Mouse (Mus musculus) skeletal muscle tissue, adult 2 months (tissue): Measurements from ENCODE around the gene Cryga.

Experiments used
- DNase-seq: peaks from one replicate; pipeline ENCODE4 v3.0.0-alpha.2; 2012; ENCODE audit warnings: low read depth, low spot score

Cryga gene

DNA sequence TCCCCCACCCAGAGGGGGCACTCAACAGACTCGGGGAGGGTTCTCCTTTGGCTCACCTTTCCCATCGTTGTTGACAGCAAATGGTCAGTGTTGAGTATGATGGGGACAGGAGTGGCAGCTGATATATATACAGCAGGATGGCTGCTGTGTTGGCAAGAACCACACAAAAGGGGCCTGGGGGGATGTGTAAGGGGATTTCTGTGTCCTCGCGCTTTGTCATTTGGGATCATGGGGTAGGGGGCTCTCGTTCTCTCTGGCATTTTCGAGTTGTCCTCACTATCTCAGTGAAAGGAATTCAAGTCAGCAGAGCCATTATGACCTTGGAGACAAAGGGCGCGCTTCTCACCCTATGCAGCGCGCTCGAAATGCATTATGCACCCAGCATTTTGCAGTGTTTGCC, at the start of gene Cryga:
Cryga (minus strand) TSS at position 101 of the 400 bp plus-strand sequence.
- DNase-seq = no peak

DNA sequence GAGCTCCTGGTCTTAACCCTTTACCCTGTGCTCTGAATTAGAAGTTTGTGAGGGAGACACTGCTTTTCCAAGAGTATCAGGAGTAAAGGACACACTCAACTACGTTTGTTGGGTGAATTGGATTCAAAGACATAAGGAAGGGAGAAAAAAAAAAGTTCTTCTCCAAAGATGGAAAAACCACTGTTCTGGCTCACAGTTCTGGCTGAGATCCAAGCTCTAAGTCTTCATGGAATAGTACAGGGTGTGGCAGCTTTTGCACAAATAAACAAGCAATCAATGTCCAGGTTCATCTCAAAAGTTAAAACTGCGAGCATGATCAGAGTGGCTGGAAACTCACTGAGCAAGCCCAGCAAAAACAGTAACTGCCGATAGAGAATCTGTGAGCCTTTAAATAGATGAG, 44.8 kb upstream of the Cryga start:
- DNase-seq = no peak

DNA sequence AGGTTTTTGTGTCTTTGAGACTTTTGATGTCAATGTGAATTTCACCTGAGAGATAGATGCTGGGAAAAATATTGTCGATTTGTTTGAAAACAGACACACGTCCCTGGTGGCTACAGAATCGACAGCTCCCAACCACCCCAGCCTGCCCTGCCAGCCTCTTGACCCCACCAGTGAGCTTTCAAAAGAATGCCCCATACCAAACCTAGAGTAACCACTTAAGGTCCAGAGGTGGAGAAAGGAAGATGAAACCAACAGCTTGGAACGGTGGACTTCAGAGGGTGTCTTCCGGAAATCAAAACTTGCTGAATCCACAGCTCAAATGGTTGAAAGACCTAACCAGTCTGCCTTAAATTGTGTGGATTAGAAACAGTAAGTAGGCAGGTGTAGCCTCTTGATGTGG, 44.2 kb upstream of the Cryga start:
- no peak for DNase-seq

DNA sequence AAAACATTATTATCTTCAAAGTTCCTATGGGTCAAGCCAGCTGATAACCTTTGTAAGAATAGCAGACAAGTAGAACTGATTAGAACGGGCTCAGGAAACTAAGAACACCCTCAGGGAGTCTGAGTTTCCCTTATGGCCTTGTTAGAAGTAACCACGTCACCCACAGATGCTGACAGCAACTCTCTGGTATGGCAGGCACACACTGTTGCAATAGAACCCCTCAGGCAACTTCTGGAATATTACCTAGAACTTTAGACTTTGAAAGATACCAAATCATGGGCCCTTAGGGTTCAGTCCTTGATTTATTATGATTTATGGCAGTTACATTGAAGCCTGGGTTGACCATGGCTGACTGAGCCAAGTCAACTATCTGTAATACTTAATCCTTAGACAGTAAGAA, 43.4 kb upstream of the Cryga start:
- DNase-seq = no peak

DNA sequence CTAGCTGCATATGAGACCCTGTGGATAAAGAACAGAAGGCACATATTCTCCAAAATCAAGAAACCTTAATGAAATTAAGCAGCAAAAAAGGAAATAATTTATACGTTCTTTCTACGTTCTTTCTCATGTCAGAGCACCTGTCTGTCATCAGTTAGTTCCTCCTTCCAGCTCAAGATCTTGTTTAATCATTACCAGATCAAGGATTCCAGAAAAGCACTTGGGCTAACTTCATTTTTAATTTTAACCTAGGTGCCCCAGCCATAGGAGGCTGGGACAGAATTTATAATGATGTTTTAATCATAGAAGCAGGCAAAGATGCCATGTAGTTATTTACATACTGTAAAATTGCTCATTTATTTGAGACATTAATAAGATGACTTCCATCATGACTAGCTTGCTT, 41.6 kb upstream of the Cryga start:
- DNase-seq = no peak

DNA sequence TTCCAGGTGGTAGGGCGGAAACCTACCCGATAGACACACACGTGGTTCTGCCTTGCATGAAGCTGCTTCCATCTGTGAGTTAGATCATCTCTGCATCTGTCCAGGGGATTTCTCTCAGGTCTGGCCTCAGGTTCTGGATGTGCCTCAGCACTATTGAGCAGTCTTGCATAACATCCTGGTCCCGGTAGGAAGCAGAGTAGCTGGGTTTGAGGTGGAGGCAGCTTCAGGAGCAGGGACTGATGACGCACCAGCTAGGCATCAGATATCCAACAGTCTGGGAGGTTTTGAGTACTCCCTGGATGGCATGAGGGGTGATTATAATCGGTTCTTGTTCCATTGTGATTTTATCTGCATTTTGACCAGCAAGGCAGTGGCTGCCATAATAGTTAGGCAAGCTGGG, 34.4 kb upstream of the Cryga start:
- DNase-seq = no peak

DNA sequence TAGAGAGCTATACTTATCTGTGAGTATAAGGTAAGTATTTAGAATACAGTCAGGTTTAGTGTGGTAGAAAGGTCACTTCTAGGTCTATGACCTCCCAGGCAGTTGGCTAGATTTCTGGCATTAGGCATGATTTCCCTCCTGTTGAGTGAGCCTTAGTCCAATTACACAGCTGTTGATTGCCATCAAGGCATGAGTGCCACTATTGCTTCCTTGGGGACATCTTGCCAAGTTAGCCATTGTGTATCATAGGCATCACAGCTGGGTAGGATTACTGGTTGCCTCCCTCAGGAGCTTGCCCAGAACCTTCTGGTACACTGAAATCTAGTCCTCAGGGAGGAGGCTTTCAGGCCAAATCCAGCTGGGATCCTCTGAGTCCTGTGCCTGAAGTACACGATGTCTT, 29.7 kb upstream of the Cryga start:
- no peak for DNase-seq

DNA sequence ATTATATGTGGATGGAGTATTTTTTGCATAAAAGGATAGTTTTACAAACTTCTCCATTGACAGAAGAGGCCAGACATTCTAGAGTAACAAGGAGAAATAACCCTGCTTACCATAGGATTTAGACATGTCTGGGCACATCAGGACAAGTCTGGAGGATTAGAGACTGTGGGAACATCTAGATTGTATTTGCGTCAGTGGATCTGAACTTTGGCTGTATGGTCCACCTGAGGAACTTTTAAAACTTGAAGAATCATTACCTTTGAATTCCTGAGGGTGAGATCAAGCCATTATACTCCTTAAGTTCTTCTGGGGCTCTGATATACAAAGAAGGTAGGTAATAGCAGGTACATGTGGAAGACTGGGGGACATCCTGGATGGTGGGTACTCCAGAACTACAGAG, 28.5 kb upstream of the Cryga start:
- no peak for DNase-seq

DNA sequence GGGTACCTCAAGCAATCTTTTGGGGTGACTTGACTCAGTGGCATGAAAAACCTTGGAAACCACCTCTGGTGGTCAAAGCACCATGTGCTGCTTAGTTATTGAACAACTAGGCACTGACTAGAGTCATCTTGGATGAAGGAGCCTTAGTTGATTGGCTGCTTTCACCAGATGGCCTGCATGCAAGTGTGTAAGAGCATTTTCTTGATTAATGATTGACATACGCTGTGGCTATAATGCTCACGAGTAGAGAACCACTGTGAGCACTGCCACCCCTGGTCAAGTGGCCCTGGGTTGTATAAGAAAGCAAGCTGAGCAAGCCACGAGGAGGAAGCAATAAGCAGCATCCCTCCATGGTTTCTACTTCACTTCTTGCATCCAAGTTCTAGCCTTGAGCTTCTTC, 27.1 kb upstream of the Cryga start:
- DNase-seq = no peak

DNA sequence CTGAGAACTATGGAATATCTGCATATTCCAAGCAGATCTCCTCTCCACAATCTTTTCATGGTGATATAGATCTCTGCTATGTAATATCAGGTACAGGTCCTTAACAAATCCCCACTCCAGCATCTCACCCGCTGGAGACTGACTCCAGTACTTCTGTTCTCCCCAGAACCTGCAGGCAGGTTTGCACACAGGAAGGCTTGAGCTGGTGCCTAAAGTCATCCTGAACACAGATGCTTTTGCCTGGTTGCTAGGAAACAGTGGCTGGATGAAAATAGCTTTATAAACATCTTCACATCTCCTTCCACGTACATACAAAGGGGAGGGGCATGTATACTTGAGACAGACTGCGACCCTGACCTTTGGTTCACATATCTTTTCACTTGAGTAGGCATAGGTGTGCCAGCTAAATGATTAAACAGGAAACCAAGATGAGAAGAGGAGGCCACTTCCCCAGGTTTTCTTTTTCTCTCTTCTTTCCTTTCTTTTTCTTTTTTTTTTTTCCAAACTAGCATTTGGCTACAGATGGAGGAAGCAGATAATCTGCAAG, 26.5 kb upstream of the Cryga start:
- DNase-seq = no peak

DNA sequence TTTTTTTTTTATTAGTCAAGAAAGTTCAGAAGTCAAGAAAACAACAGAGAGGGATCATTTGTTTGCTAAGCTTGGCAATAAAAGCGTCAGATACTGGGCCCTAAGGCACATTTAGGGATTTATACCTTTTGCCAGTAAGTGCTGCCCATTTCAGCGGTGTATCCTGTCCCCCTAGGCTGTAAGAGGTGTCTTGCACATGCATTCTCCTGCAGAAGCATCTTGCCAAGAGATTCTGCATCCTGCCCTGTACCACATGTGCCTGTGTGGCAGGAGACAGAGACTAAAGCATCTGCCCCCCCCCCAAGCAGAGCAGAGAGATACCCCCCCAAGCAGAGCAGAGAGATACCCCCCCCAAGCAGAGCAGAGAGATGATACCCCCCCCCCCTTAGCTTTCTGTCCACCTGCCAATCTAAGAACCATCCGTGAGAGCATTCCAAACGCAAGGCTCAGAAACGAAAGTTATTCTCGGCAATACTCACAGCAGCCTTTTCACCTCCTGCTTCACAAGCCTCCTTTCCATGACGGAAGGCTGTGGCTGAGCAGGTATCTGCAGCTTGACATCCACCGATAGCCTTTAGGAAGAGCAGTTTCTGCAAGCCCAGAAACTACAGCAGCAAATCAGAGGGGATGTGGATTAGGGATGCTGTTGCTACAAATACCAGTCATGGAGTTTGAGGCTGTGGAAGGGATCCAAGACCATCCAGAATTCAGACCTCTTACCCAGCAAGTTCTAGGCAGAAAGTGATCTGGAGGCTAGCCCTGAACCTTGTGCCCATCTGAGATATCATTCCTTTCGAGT, 19.6 kb upstream of the Cryga start, which contains the start of gene D630023F18Rik:
D630023F18Rik (minus strand) TSS at position 641 of the 799 bp plus-strand sequence.
- DNase-seq = no peak

DNA sequence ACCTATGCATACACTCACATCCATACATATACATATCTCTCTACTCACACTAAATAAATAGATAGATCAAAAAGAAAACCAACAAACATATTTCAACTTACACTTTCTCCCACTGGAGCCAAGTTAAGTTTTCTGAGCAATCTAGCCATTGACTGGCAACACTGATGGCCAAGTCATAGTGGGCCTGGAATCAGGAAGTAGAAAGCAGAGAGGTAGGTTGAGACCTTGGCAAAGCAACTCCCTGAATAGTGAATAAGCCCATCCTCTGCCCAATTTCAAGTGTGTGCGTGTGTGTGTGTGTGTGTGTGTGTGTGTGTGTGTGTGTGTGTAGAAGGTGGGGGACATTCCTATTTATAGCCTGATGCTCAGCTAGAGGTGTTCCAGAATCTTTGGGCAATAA, 16.3 kb upstream of the Cryga start, which contains the start of gene Gm28845:
Gm28845 (minus strand) TSS at position 121 of the 400 bp plus-strand sequence.
- DNase-seq = no peak

DNA sequence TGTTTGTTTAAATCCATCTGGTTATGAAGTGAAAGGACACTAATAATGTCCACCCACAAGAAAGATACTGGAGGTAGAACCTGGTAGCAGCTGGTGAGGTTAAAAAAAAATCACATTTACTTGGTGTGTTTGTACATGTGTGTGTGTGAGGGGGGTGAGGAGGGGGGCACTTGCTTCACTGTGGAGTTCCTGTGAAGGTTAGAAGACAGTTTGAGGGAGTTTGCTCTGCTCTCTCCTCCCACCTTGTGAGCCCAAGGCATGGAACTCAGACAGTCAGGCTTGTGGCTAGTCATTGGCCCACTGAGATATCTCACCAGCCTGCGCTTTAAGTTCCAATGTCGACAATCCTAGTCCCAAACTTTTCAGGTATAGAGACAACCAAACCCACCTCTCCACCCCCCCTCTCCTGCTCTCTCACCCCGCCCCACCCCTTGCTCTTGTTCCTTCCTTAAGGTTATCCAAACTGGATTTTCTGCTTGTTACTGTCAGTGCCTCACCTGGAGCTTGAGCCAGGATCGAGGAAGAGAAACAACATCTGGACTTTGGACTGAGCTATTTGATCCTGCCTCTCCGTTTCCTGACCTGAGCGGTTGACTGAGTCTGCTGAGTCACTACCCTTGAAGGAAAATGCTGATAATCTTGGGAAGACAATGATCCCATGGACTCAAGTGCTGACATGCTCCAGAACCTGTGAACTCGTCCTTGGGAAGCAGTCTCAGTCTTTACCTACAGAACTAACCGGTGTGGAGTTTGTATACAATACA, 15.2 kb upstream of the Cryga start:
- DNase-seq = no peak

DNA sequence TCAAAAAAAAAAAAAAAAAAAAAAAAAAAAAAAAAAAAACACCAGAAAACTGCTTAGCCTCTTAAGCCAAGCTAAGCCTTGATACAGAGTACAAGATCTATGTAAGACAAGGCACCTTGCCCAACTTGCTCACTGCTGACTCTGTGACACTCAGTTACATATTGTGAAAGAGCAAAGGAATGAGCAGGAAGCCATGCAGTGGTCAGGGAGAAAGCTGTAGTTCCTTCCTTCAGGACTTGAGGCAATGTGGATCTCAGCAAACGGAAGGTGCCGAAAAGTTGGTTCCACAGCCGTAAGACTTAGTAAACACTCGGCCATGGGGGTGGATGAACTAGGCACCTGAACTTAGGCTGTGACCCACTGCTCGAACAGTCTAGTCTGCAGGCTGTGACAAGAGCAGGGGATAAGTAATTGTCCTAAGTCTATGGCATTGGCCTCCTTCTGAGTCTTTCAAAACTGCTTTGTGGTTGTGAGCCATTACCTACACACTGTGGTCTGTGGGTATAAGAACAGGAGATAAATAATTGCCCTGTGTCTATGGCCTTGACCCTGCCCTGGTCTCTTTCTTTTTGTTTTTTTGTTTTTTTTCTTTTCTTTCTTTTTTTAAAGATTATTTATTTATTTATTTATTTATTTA, 10.5 kb upstream of the Cryga start:
- peak; percentile 25 for DNase-seq

DNA sequence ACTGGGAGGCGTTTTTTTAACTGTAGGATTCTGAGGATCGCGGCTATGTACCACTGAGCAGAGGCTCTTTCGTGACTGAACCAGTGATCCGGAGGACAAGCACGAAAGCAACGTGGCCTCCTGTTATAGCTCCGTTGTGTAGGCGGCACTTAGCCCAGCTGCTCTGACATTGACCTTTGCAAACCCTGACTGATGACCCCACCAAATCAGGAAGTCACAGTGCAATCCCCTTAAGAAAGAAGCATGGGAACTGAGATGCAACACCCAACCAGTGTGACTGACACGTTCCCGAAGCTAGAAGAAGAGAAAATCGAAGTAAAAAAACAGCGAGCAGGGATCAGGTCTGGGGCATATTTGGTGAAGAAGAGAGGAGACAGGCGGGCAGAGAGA, 9.6 kb upstream of the Cryga start:
- DNase-seq = peak; percentile 35

DNA sequence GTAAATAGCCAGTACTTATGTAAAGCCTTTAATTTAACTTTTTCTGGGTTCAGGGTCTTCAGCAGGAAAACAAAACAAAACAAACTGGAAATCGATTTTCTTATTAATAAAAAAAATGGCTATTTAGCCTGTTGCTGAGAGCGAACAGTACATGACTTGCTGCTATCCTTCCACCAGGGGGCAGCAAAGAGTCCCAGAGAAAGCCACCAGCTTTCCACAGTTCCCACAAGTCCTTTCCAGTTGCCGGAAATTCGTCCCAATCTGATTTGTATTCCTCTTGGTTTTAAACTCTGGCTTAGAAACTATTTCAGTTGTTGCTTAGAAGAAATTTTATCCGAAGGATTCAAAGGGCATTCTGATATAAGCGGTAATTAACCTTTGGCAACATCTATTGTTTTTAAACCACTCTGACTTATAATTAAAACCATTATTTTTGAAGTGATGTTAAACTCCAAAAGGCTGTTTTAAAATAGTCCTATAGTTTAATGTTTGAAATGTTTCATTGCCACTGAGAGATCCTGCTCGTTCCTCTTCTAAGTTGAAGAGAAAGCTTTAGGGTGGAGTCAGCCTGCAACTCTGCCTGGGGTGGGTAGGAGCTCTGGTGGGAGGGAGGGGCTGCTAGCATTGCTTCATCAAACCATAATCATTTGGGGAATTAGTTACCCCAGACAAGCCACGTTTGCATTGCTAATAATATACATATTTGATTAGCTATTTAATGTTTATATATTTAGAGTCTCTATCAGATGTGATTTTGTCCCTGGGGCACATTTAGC, 9.0 kb upstream of the Cryga start:
- peak; percentile 85 for DNase-seq

DNA sequence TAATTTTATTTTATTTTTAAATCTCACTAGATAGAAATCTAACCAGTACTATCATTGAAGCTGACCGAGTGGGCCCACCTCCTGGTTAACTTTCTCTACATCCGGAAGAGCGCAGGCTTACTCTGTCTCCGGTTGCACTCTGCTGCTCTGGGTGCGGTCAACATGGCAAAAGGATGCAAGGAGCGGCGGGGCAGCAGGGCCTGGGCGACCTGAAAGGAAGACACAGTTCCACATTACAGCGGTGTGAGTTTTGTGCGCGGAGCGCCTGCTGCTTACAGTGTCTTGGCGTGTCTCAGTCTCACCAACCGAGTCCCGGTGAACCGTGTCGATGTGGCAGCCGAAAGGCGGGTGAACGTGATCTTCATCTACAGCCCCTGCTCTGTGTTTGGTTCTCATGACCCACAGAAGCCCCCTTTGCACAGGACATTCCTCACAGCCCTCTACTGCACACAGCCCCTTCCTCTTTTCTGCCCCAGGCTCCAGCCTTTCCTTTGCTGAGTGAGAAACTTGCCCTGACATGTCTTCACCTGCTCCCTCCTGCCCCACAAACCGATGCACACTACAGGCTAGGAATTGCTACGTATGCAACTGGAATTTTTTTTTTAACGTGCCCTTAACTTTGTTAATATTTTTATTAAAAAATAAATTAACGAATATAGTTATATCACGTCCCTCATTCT, 6.7 kb upstream of the Cryga start:
- DNase-seq = no peak

DNA sequence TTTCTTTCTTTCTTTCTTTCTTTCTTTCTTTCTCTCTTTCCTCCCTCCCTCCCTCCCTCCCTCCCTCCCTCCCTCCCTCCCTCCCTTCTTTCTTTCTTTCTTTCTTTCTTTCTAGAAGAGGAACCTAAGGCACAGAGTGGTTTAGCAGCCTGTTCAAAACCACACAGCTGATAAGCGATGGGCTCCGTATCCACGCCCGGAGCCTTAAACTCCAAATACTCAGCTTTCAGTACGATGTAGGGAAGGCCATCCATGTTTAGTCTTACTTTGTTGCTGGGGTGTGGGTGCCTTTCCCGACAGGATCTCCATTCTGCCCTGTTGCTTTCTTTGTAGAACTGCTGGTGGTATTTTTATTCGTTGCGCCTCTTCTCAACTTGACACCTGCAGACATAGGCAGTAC, 6.0 kb upstream of the Cryga start:
- DNase-seq = no peak

DNA sequence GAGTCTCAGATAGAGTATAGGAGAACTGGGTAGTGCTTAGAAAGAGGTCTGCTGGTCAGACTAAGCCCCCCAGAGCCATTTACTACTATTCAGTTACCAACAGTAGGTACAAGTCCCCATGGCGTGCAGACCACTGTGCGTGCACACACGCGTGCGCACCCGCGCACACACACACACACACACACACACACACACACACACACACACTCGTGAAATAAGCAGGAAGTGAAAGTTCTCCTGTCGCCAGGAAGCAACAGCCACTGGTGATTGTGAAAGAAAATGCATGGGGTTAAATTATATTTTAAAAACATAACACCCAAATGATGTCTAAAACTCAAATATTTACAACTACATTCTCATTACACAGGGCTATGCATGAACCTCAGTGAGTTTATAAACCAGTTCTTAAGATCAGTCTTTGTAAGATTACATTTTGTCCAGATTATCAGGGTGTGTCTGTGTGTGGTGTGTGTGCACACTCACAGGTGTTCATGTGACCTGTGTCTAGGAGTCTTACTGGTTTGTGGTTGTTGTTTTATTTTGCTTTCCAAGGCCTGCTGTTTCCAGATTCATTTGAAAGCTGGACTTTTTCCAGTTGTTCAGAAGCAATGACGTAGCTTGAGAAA, 4.6 kb upstream of the Cryga start:
- DNase-seq = no peak

DNA sequence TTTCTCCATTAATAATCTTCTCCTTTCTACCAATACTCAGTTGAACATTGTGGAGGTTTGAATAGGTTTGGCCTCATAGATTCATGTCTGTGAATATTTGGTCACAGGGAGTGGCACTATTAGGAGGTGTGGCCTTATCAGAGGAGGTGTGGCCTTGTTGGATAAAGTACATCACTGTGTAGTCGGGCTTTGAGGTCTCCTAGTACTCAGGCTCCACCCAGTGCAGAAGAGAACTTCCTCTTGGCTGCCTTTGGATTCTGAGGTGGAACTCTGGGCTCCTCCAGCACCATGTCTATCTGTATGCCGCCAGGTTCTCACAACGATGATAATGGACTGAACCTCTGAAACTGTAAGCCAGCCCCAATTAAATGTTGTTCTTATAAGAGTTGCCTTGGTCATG, 6.2 kb downstream of the Cryga start:
- no peak for DNase-seq
